Mouse (Mus musculus): ENCODE data around the gene Ssb. TPM values are rescaled to one million over a fixed set of nuclear protein-coding genes. Genes with fewer than 3 reads are reported as not detected.

Gene Ssb
- polyA plus RNA-seq, 1 experiment from 2014 or later: 354 TPM

- Histone ChIP-seq H3K4me3 (replicated peaks; ENCODE audit: low read depth, low read length) (no peak overlapping the region), H3K4me2 (ENCODE audit: low read length) (no peak overlapping the region), H3K9me3 (replicated peaks; ENCODE audit: low read length) (no peaks in the 10 kb centered on the region), H3K36me3 (ENCODE audit: insufficient read depth, low read length) (peaks cover 5% of the 10 kb centered on the region; the same call in 1 of the 2 replicates), H3K27ac (no peak overlapping the region), H3K27me3 (ENCODE audit: insufficient read depth, low read length) (no peaks in the 10 kb centered on the region), H3K9ac (ENCODE audit: low read depth, low read length) (no peak overlapping the region), H3K4me1 (replicated peaks; ENCODE audit: insufficient read depth, low read length) (no peaks in the 10 kb centered on the region)
- ATAC-seq (replicated peaks; ENCODE audit: low FRiP score, low read depth) (no peak), DNase-seq (ENCODE audit: low spot score) (no peak)
- no peak for TF ChIP-seq CTCF (IDR thresholded peaks at IDR 0.05; ENCODE audit: low read depth)
- WGBS: 49% methylated on average over 2 of the region's 2 CpGs
Measured at GRCm38 (mm10) chr2:69912801-69913200, 51.4 kb downstream of the Ssb start.

GRCm38 (mm10) chr2:69917301-69917700 is 55.9 kb downstream of the Ssb start:
- Histone ChIP-seq H3K4me1 (replicated peaks; ENCODE audit: insufficient read depth, low read length) (no peaks in the 10 kb centered on the region), H3K4me2 (ENCODE audit: low read length) (no peak overlapping the region), H3K27ac (no peak overlapping the region), H3K27me3 (ENCODE audit: insufficient read depth, low read length) (no peaks in the 10 kb centered on the region), H3K4me3 (replicated peaks; ENCODE audit: low read depth, low read length) (no peak overlapping the region), H3K36me3 (ENCODE audit: insufficient read depth, low read length) (peaks cover 20% of the 10 kb centered on the region; the same call in 1 of the 2 replicates), H3K9me3 (replicated peaks; ENCODE audit: low read length) (no peaks in the 10 kb centered on the region), H3K9ac (ENCODE audit: low read depth, low read length) (no peak overlapping the region)
- WGBS: 93% methylated on average over 3 of the region's 3 CpGs
- DNase-seq (ENCODE audit: low spot score): no peak
- no peak for ATAC-seq (replicated peaks; ENCODE audit: low FRiP score, low read depth)
- no peak for TF ChIP-seq CTCF (IDR thresholded peaks at IDR 0.05; ENCODE audit: low read depth)

Other genes starting within 250 kb of the Ssb start
- gene Bbs5, start 214.4 kb upstream of the Ssb start, polyA plus RNA-seq (2015; fragmentation: Nextera tagmentation; extraction: Ambion mirVana): 18.2 and 20.4 TPM in 2 replicates
- gene Klhl41, start 191.4 kb upstream of the Ssb start, polyA plus RNA-seq (2015; fragmentation: Nextera tagmentation; extraction: Ambion mirVana): 0.14 and 0.20 TPM in 2 replicates
- gene Fastkd1, start 148.0 kb upstream of the Ssb start, polyA plus RNA-seq (2015; fragmentation: Nextera tagmentation; extraction: Ambion mirVana): 10.3 and 11.2 TPM in 2 replicates
- 145 and 149 TPM in 2 replicates for gene Ppig, start 139.0 kb upstream of the Ssb start, polyA plus RNA-seq (2015; fragmentation: Nextera tagmentation; extraction: Ambion mirVana)
- gene Ccdc173, start 72.0 kb upstream of the Ssb start, polyA plus RNA-seq (2015; fragmentation: Nextera tagmentation; extraction: Ambion mirVana): 2.1 and 2.4 TPM in 2 replicates
- gene Phospho2, start 71.9 kb upstream of the Ssb start, polyA plus RNA-seq (2015; fragmentation: Nextera tagmentation; extraction: Ambion mirVana): 28.2 and 28.5 TPM in 2 replicates
- 14.2 and 15.4 TPM in 2 replicates for gene Klhl23, start 39.6 kb upstream of the Ssb start, polyA plus RNA-seq (2015; fragmentation: Nextera tagmentation; extraction: Ambion mirVana)
- 45.8 and 47.0 TPM in 2 replicates for gene Mettl5, start 24.1 kb downstream of the Ssb start, polyA plus RNA-seq (2015; fragmentation: Nextera tagmentation; extraction: Ambion mirVana)
- 12.8 and 13.0 TPM in 2 replicates for gene Ubr3, start 35.7 kb downstream of the Ssb start, polyA plus RNA-seq (2015; fragmentation: Nextera tagmentation; extraction: Ambion mirVana)
- gene Myo3b, start 177.6 kb downstream of the Ssb start, polyA plus RNA-seq (2015; fragmentation: Nextera tagmentation; extraction: Ambion mirVana): 1.3 and 1.4 TPM in 2 replicates